Mouse (Mus musculus) myocyte (in vitro differentiated cells): ENCODE results near the gene Gm27027. TPM values are rescaled to one million over a fixed set of nuclear protein-coding genes. Genes with fewer than 3 reads are reported as not detected.

ENCODE experiments used
- H3K27me3 ChIP-seq: one replicate; pipeline ENCODE4 v1.6.1; 2011; ENCODE audit not compliant: control insufficient read depth, insufficient read depth, insufficient read length
- H3K36me3 ChIP-seq: one replicate; pipeline ENCODE4 v1.6.1; 2011; ENCODE audit not compliant: control insufficient read depth, insufficient read depth
- H3K4me2 ChIP-seq: one replicate; pipeline ENCODE4 v1.6.1; 2011; ENCODE audit warnings: low read depth, control low read depth
- H3K4me3 ChIP-seq: one replicate; pipeline ENCODE4 v1.5.1; 2011; ENCODE audit warnings: mild to moderate bottlenecking, control low read depth, moderate library complexity
- H3K79me2 ChIP-seq: one replicate; pipeline ENCODE4 v1.6.1; 2011; ENCODE audit not compliant: control insufficient read depth, insufficient read depth
- H3ac ChIP-seq: one replicate; pipeline ENCODE4 v1.6.1; 2011; ENCODE audit not compliant: control insufficient read depth, insufficient read length
- CEBPB ChIP-seq: IDR thresholded peaks from 2 replicates; pipeline ENCODE4 v1.6.1; 2011; ENCODE audit warnings: mild to moderate bottlenecking, moderate library complexity; ENCODE audit not compliant: poor library complexity, insufficient read depth, severe bottlenecking
- E2F4 ChIP-seq: IDR thresholded peaks from one replicate; pipeline ENCODE4 v1.6.1; 2011; ENCODE audit warnings: mild to moderate bottlenecking, control low read depth, moderate library complexity; ENCODE audit not compliant: insufficient read depth
- MAX ChIP-seq: IDR thresholded peaks from one replicate; pipeline ENCODE4 v1.6.1; 2011; ENCODE audit warnings: low read depth, mild to moderate bottlenecking, control low read depth
- MYOD1 ChIP-seq, 3 experiments: IDR thresholded peaks; one replicate each; pipeline ENCODE4 v1.6.1; 2011; ENCODE audit warnings: control low read depth in 2 of 3, low read depth in 2 of 3, mild to moderate bottlenecking in 2 of 3, moderate library complexity in 1 of 3; ENCODE audit not compliant: insufficient read length in 2 of 3, control insufficient read depth in 1 of 3
- MYOG ChIP-seq, 3 experiments: IDR thresholded peaks; one replicate each; pipeline ENCODE4 v1.6.1; 2011; ENCODE audit warnings: control low read depth in 2 of 3, low read depth in 2 of 3, mild to moderate bottlenecking in 2 of 3; ENCODE audit not compliant: insufficient read length in 2 of 3, control insufficient read depth in 1 of 3, insufficient read depth in 1 of 3
- POLR2A ChIP-seq: IDR thresholded peaks from one replicate; pipeline ENCODE4 v1.6.1; 2011; ENCODE audit warnings: low read depth, mild to moderate bottlenecking, control low read depth, moderate library complexity; ENCODE audit not compliant: insufficient read length
- POLR2AphosphoS2 ChIP-seq: IDR thresholded peaks from one replicate; pipeline ENCODE4 v1.6.1; 2011; ENCODE audit warnings: low read depth, control low read depth; ENCODE audit not compliant: insufficient read length
- REST ChIP-seq: IDR thresholded peaks from one replicate; pipeline ENCODE4 v1.6.1; 2011; ENCODE audit warnings: mild to moderate bottlenecking, control low read depth, moderate library complexity; ENCODE audit not compliant: insufficient read depth, insufficient read length
- SRF ChIP-seq: IDR thresholded peaks from one replicate; pipeline ENCODE4 v1.6.1; 2011; ENCODE audit warnings: low read depth; ENCODE audit not compliant: control insufficient read depth, insufficient read length
- TCF12 ChIP-seq: IDR thresholded peaks from one replicate; pipeline ENCODE4 v1.6.1; 2011; ENCODE audit warnings: mild to moderate bottlenecking, control low read depth; ENCODE audit not compliant: poor library complexity, insufficient read depth, severe bottlenecking
- TCF3 ChIP-seq: IDR thresholded peaks from one replicate; pipeline ENCODE4 v1.6.1; 2011; ENCODE audit warnings: low read depth, control low read depth; ENCODE audit not compliant: insufficient read length
- USF1 ChIP-seq: IDR thresholded peaks from one replicate; pipeline ENCODE4 v1.6.1; 2011; ENCODE audit warnings: low read depth, mild to moderate bottlenecking, control low read depth, moderate library complexity
- polyA plus RNA-seq: library from polyadenylated mRNA; unstranded; fragments of >200 nt; fragmentation: generic; extraction: Trizol; gene quantifications from one replicate; pipeline ENCODE4 v1.2.1, GENCODE M21; 2012; ENCODE audit warnings: missing spikeins

The Gm27027 gene
- polyA plus RNA-seq, 1 experiment: not detected

- Histone ChIP-seq H3K79me2 (no peaks in the 10 kb centered on the region), H3K4me3 (no peak overlapping the region), H3K27me3 (peaks cover 43% of the 10 kb centered on the region), H3ac (no peak overlapping the region), H3K4me2 (peak overlapping the region; percentile 42), H3K36me3 (no peaks in the 10 kb centered on the region)
- TF ChIP-seq REST: no peak
- TF ChIP-seq TCF12: no peak
- no peak for TF ChIP-seq TCF3
- peak in 1 of 3 experiments; percentile 2 for TF ChIP-seq MYOD1 (IDR thresholded peaks at IDR 0.05; ENCODE audit: control insufficient read depth in 1 of 3, insufficient read length in 2 of 3, low read depth in 2 of 3)
- no peak for TF ChIP-seq SRF
- TF ChIP-seq MAX: no peak
These were observed 41.2 kb downstream of the Gm27027 start for GRCm38 (mm10) chr2:93954781-93955578.

DNA sequence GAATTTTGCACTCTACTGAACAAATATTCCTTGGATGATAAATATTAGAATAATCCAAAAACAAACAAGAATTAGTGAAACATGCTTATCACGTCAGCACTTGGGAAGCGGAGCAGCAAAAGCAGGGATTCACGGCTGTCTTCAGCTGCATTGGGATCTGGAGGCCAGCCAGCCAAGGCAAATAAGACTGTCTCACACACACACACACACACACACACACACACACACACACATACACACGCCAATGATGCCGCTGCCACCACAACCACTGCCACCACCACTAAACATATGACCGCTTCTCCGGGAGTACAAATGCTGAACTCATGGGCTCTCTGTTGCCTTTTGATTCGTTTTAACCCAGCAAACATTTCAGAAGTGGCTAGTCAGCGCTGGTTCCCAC is 42.4 kb downstream of the Gm27027 start:
- H3K4me2 ChIP-seq: no peak overlapping the region
- peaks cover 43% of the 10 kb centered on the region for H3K27me3 ChIP-seq
- no peak for TF ChIP-seq SRF
- no peak for TF ChIP-seq TCF12
- TF ChIP-seq MYOD1 (IDR thresholded peaks at IDR 0.05; ENCODE audit: control insufficient read depth in 1 of 3, insufficient read length in 2 of 3, low read depth in 2 of 3): no peak
- TF ChIP-seq MAX: no peak
- no peak for TF ChIP-seq TCF3
- TF ChIP-seq USF1: no peak
- TF ChIP-seq CEBPB: no peak
- no peak for TF ChIP-seq E2F4
- TF ChIP-seq REST: no peak
- no peak for TF ChIP-seq POLR2AphosphoS2
- TF ChIP-seq MYOG (IDR thresholded peaks at IDR 0.05; ENCODE audit: control insufficient read depth in 1 of 3, insufficient read depth in 1 of 3, insufficient read length in 2 of 3, low read depth in 2 of 3): no peak
- H3K36me3 ChIP-seq: no peaks in the 10 kb centered on the region
- no peak overlapping the region for H3ac ChIP-seq
- H3K4me3 ChIP-seq: no peak overlapping the region
- H3K79me2 ChIP-seq: no peaks in the 10 kb centered on the region

DNA sequence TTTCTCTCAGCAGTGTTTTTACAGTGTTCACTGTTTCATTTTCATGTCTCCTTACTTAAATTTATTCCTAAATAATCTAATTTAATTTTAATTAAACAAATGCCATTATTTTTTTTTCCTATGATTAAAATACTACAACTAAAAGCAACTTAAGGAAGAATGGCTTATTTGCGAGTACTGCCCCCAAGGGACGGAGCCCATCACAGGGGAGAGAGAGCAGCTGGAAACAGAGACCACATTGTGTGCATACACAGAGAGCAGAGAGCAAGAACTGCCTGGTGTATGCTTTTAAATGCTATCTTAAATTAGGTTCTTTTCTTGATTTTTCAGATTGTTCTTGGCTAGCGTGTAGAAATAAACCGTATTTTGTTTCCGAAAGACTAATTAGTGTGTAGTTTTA is 49.2 kb downstream of the Gm27027 start:
- Histone ChIP-seq H3ac (no peak overlapping the region), H3K4me3 (no peak overlapping the region), H3K79me2 (no peaks in the 10 kb centered on the region), H3K36me3 (no peaks in the 10 kb centered on the region), H3K4me2 (no peak overlapping the region), H3K27me3 (no peaks in the 10 kb centered on the region)
- no peak for TF ChIP-seq TCF3
- TF ChIP-seq USF1: no peak
- TF ChIP-seq E2F4: no peak
- TF ChIP-seq MYOD1 (IDR thresholded peaks at IDR 0.05; ENCODE audit: control insufficient read depth in 1 of 3, insufficient read length in 2 of 3, low read depth in 2 of 3): no peak
- TF ChIP-seq SRF: no peak
- no peak for TF ChIP-seq CEBPB
- TF ChIP-seq POLR2AphosphoS2: no peak
- TF ChIP-seq REST: no peak
- TF ChIP-seq MYOG (IDR thresholded peaks at IDR 0.05; ENCODE audit: control insufficient read depth in 1 of 3, insufficient read depth in 1 of 3, insufficient read length in 2 of 3, low read depth in 2 of 3): no peak

DNA sequence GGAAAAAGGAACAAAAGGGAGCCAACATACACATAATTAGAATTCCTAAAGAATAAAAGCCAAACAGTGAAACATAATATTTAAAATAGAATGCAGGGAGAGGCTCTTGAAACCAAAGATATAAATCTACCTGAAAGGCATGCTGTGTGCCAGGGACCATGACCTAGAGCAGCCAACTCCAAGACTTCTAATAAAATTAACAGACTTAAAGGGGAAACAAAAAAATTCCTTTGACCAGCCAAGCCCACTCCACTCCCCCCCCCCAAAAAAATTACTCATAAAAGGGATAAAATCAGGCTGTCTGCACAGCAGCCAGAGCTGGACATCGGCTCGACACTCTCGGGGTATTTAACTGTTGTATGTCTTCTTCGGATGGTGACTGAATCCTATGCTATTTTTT is 51.3 kb downstream of the Gm27027 start:
- TF ChIP-seq TCF3 (no peak), SRF (no peak), CEBPB (no peak), E2F4 (no peak), USF1 (no peak), TCF12 (no peak), MYOD1 (IDR thresholded peaks at IDR 0.05; ENCODE audit: control insufficient read depth in 1 of 3, insufficient read length in 2 of 3, low read depth in 2 of 3) (no peak), MAX (no peak), MYOG (IDR thresholded peaks at IDR 0.05; ENCODE audit: control insufficient read depth in 1 of 3, insufficient read depth in 1 of 3, insufficient read length in 2 of 3, low read depth in 2 of 3) (no peak), POLR2A (no peak)
- H3K27me3 ChIP-seq: peaks cover 10% of the 10 kb centered on the region

DNA sequence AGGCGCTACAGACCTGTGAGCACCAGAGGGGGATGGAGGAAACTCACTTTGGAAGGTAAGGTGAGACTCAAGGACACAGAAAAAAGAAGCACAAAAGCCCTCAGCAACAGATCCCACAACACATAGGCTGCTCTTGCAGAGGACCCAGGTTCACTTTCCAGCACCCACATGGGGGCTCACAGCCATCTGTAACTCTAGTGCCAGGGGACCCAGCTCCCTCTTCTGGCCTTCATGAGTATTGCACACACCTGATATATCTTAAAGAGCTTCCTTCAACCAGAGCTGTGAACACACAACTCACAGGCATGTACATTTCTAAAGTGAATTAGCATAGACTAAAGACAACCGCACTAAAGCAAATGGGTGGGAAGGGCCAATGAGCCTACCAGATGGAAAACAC is 52.1 kb downstream of the Gm27027 start:
- Histone ChIP-seq H3K4me3 (no peak overlapping the region), H3K79me2 (no peaks in the 10 kb centered on the region), H3ac (no peak overlapping the region), H3K36me3 (no peaks in the 10 kb centered on the region), H3K4me2 (no peak overlapping the region), H3K27me3 (peaks cover 10% of the 10 kb centered on the region)
- TF ChIP-seq MYOD1 (IDR thresholded peaks at IDR 0.05; ENCODE audit: control insufficient read depth in 1 of 3, insufficient read length in 2 of 3, low read depth in 2 of 3) (no peak), CEBPB (no peak), TCF12 (no peak), E2F4 (no peak), POLR2A (no peak), REST (no peak), TCF3 (no peak), SRF (no peak), USF1 (no peak), MAX (no peak), MYOG (IDR thresholded peaks at IDR 0.05; ENCODE audit: control insufficient read depth in 1 of 3, insufficient read depth in 1 of 3, insufficient read length in 2 of 3, low read depth in 2 of 3) (no peak), POLR2AphosphoS2 (no peak)

More for the DNA sequence above, 51.3 kb downstream of the Gm27027 start:
- Histone ChIP-seq H3ac (no peak overlapping the region), H3K36me3 (no peaks in the 10 kb centered on the region), H3K79me2 (no peaks in the 10 kb centered on the region), H3K4me3 (no peak overlapping the region), H3K4me2 (no peak overlapping the region)
